Mouse (Mus musculus): ENCODE data around the gene Olfr62. TPM values are rescaled to one million over a fixed set of nuclear protein-coding genes. Genes with fewer than 3 reads are reported as not detected.

Olfr62 gene
- not detected for polyA plus RNA-seq (2014; fragmentation: Illumina TruSeq; extraction: RNeasy Lipid Tissue Mini Kit (QIAGEN cat#74804); ENCODE audit: low replicate concordance)

DNA sequence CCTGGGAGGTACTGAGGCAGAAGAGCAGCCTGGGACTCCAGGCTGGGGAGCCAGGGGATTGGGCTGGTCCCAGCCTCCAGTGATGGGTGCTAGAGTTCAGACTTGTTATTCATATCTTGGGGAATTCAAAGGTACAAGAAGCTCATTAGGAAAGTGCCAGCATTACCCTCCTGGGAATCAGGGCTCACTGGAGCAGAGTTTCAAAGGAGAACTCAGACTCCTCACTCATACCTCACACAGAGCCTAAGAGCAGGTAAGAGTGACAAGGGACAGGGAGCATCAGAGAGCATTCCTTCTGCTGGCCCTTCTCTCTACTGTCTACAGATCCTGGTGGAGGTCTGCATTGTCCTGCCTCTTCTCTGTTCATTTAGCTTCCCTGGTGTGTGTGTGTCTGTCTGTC, at the start of gene Olfr62:
Gene Olfr62, plus strand, starts transcription at position 301 of the 400 bp plus-strand sequence.

DNA sequence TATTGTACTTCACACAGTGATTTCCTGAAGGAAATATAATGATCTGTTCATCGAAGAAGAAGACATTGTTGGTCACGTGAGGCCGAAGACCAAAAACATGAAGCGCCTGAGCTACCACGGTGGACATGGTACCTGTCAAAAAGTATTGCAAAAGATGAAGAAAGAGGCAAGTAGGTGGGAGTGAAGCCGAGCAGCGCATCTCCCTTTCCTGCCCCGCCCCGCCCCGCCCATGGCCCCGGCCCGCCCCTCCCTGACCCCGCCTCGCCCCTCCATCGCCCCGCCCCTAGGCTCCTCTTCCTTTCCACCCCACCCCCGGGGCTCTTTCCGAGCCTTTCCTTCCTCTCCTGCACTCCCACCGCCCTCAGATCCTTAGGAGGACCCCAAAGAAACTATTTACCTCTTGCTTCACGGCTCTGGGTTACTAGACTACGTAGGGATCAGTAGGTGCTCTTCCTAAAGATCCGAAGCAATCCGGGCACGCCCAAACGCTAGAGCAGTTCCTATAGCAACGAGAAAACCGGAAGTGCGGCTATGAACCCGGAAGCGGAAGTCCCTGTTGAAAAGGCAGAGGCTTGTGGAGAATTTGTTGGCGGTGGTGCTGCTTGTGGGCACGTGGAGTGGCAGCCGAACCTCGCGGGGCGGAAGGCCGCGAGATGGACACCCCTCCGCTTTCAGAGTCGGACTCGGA, 38.3 kb upstream of the Olfr62 start, which contains the start of the genes Cfap57 and Ebna1bp2:
Gene Cfap57, minus strand, starts transcription at position 499 of the 688 bp plus-strand sequence.
Gene Ebna1bp2, plus strand, starts transcription at position 521 of the 688 bp plus-strand sequence.

DNA sequence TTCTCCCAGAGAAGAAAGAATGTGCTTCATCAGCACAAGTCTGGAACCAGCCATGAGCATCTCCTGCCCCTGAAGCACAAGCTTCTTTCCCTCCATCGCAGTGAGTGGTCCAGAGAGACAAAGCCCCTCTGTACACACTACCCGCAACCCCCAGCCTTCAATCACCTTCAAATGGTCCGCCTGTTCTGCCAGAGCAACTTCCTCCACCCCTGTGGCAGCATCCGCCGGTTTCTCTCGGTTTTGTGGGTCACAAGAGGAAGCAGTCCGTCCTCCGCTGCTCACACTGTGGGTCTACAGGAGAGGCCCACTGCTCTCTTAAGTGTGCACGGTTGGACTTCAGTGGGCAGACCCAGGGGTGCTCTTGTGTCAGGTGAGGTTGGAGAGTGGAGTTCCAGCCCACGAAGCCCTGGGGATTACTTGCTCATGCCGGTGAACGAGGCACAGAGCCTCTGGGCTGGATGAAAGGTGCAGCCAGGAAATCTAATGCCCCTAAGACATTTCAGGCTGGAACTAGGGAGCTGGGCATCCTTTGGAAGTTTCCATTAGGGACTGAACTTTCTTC, 33.7 kb downstream of the Olfr62 start, which contains the start of gene Olfr1342:
Gene Olfr1342, minus strand, starts transcription at position 345 of the 562 bp plus-strand sequence.

DNA sequence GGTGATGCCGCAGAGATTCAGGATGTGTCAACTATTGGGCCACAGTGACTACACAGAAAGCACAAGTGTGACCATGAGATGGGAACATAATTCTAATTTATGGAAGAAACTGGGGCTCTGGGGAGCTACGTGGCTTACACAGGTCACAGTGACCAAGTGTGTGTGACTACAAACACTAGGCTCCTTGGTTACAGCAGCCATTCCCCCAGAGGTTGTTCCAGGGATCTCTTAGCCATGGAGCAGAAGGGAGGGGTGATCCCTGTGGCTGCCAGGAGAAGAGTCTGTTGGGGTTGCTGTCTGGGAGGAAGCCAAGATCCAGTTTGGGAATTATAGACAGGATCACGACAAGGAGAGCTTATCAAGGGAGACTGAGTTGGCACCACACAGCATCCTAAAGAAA, 44.5 kb downstream of the Olfr62 start, which contains the start of gene Olfr1341:
Gene Olfr1341, plus strand, starts transcription at position 301 of the 400 bp plus-strand sequence.

Other genes with a start within 250 kb of the Olfr62 start
- 0.22 TPM for gene Szt2, start 249.7 kb upstream of the Olfr62 start, polyA plus RNA-seq (2014; fragmentation: Illumina TruSeq; extraction: RNeasy Lipid Tissue Mini Kit (QIAGEN cat#74804); ENCODE audit: low replicate concordance)
- gene Med8, start 249.6 kb upstream of the Olfr62 start, polyA plus RNA-seq (2014; fragmentation: Illumina TruSeq; extraction: RNeasy Lipid Tissue Mini Kit (QIAGEN cat#74804); ENCODE audit: low replicate concordance): 40.3 TPM
- gene Elovl1, start 230.9 kb upstream of the Olfr62 start, polyA plus RNA-seq (2014; fragmentation: Illumina TruSeq; extraction: RNeasy Lipid Tissue Mini Kit (QIAGEN cat#74804); ENCODE audit: low replicate concordance): 22.9 TPM
- gene Cdc20, start 221.6 kb upstream of the Olfr62 start, polyA plus RNA-seq (2014; fragmentation: Illumina TruSeq; extraction: RNeasy Lipid Tissue Mini Kit (QIAGEN cat#74804); ENCODE audit: low replicate concordance): 0.82 TPM
- not detected for gene Mpl, start 201.4 kb upstream of the Olfr62 start, polyA plus RNA-seq (2014; fragmentation: Illumina TruSeq; extraction: RNeasy Lipid Tissue Mini Kit (QIAGEN cat#74804); ENCODE audit: low replicate concordance)
- 0.33 TPM for gene Tie1, start 168.9 kb upstream of the Olfr62 start, polyA plus RNA-seq (2014; fragmentation: Illumina TruSeq; extraction: RNeasy Lipid Tissue Mini Kit (QIAGEN cat#74804); ENCODE audit: low replicate concordance)
- 12.7 TPM for gene 2610528J11Rik, start 132.0 kb upstream of the Olfr62 start, polyA plus RNA-seq (2014; fragmentation: Illumina TruSeq; extraction: RNeasy Lipid Tissue Mini Kit (QIAGEN cat#74804); ENCODE audit: low replicate concordance)
- gene Tmem125, start 114.9 kb upstream of the Olfr62 start, polyA plus RNA-seq (2014; fragmentation: Illumina TruSeq; extraction: RNeasy Lipid Tissue Mini Kit (QIAGEN cat#74804); ENCODE audit: low replicate concordance): 3.4 TPM
- not detected for gene Cfap57, start 38.2 kb upstream of the Olfr62 start, polyA plus RNA-seq (2014; fragmentation: Illumina TruSeq; extraction: RNeasy Lipid Tissue Mini Kit (QIAGEN cat#74804); ENCODE audit: low replicate concordance)
- 9.5 TPM for gene Ebna1bp2, start 38.2 kb upstream of the Olfr62 start, polyA plus RNA-seq (2014; fragmentation: Illumina TruSeq; extraction: RNeasy Lipid Tissue Mini Kit (QIAGEN cat#74804); ENCODE audit: low replicate concordance)
- not detected for gene Olfr1342, start 33.8 kb downstream of the Olfr62 start, polyA plus RNA-seq (2014; fragmentation: Illumina TruSeq; extraction: RNeasy Lipid Tissue Mini Kit (QIAGEN cat#74804); ENCODE audit: low replicate concordance)
- gene Olfr1341, start 44.6 kb downstream of the Olfr62 start, polyA plus RNA-seq (2014; fragmentation: Illumina TruSeq; extraction: RNeasy Lipid Tissue Mini Kit (QIAGEN cat#74804); ENCODE audit: low replicate concordance): not detected
- gene Olfr1340, start 61.2 kb downstream of the Olfr62 start, polyA plus RNA-seq (2014; fragmentation: Illumina TruSeq; extraction: RNeasy Lipid Tissue Mini Kit (QIAGEN cat#74804); ENCODE audit: low replicate concordance): not detected
- not detected for gene Olfr1339, start 73.2 kb downstream of the Olfr62 start, polyA plus RNA-seq (2014; fragmentation: Illumina TruSeq; extraction: RNeasy Lipid Tissue Mini Kit (QIAGEN cat#74804); ENCODE audit: low replicate concordance)
- gene Olfr1338, start 99.8 kb downstream of the Olfr62 start, polyA plus RNA-seq (2014; fragmentation: Illumina TruSeq; extraction: RNeasy Lipid Tissue Mini Kit (QIAGEN cat#74804); ENCODE audit: low replicate concordance): not detected
- gene Olfr1337, start 123.6 kb downstream of the Olfr62 start, polyA plus RNA-seq (2014; fragmentation: Illumina TruSeq; extraction: RNeasy Lipid Tissue Mini Kit (QIAGEN cat#74804); ENCODE audit: low replicate concordance): not detected
- gene Olfr1335, start 151.0 kb downstream of the Olfr62 start, polyA plus RNA-seq (2014; fragmentation: Illumina TruSeq; extraction: RNeasy Lipid Tissue Mini Kit (QIAGEN cat#74804); ENCODE audit: low replicate concordance): not detected
- not detected for gene Olfr1333, start 177.3 kb downstream of the Olfr62 start, polyA plus RNA-seq (2014; fragmentation: Illumina TruSeq; extraction: RNeasy Lipid Tissue Mini Kit (QIAGEN cat#74804); ENCODE audit: low replicate concordance)
- not detected for gene Olfr1331, start 205.7 kb downstream of the Olfr62 start, polyA plus RNA-seq (2014; fragmentation: Illumina TruSeq; extraction: RNeasy Lipid Tissue Mini Kit (QIAGEN cat#74804); ENCODE audit: low replicate concordance)
- gene Olfr1330, start 229.6 kb downstream of the Olfr62 start, polyA plus RNA-seq (2014; fragmentation: Illumina TruSeq; extraction: RNeasy Lipid Tissue Mini Kit (QIAGEN cat#74804); ENCODE audit: low replicate concordance): not detected

All from small intestine, adult 10 weeks (tissue).